Mouse (Mus musculus): ENCODE results near the gene Rhox2g. TPM values are rescaled to one million over a fixed set of nuclear protein-coding genes. Genes with fewer than 3 reads are reported as not detected.
"Not testable (repeated sequence)": the region's sequence is repeated elsewhere in the genome, so short reads cannot be mapped to it uniquely, and the experiment has no call there.

Gene Rhox2g
- not detected in 2 replicates for polyA plus RNA-seq (2012; rRNA removed)

DNA sequence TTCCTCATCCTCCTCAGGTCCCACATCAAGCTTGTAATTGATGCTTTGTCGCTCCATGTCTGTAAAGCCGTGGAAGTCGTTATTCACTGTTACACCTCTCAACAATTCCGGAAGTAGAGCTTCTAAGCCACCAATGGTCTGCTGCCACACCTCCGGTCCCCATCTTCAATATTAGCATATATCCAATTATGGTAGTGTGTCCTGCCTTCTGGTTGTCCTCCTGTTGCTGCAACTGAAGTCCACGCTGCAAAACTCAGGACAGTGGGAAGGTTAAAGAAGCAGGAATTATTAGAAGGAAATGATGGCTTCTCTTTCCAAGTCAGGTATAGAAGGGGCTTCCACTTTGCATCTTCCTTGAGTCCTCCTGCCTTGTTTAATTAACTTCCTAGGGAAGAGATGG, at the start of gene Rhox2g:
Rhox2g (minus strand) TSS at position 101 of the 400 bp plus-strand sequence.
- not testable (repeated sequence) for H3K4me1 ChIP-seq (ENCODE audit: control insufficient read depth, insufficient read depth, insufficient read length); H3K27me3 ChIP-seq (ENCODE audit: control insufficient read depth, insufficient read depth, low read length); H3K4me3 ChIP-seq (ENCODE audit: extremely low read depth, insufficient read depth, insufficient read length); H3K36me3 ChIP-seq (ENCODE audit: control insufficient read depth, insufficient read depth, low read length); H3K27ac ChIP-seq (ENCODE audit: insufficient read depth, low read length); DNase-seq (ENCODE audit: low read depth in 1 of 2, low spot score in 2 of 2)
- 86% methylated on average over 6 of the region's 6 CpGs for WGBS

GRCm38 (mm10) chrX:37692261-37692660, 49.0 kb upstream of the Rhox2g start:
- H3K27me3 ChIP-seq (ENCODE audit: control insufficient read depth, insufficient read depth, low read length) = no peaks in the 10 kb centered on the region
- H3K4me1 ChIP-seq (ENCODE audit: control insufficient read depth, insufficient read depth, insufficient read length) = no peaks in the 10 kb centered on the region
- TF ChIP-seq POLR2A (IDR thresholded peaks at IDR 0.05; ENCODE audit: low read depth, low read length) = no peak
- TF ChIP-seq CTCF (IDR thresholded peaks at IDR 0.05; ENCODE audit: extremely low read depth, insufficient read depth, insufficient read length, insufficient replicate concordance) = no peak
- H3K27ac ChIP-seq (ENCODE audit: insufficient read depth, low read length) = no peak overlapping the region
- H3K36me3 ChIP-seq (ENCODE audit: control insufficient read depth, insufficient read depth, low read length) = no peaks in the 10 kb centered on the region
- no peak for DNase-seq (ENCODE audit: low read depth in 1 of 2, low spot score in 2 of 2)
- WGBS = 71% methylated on average over 2 of the region's 2 CpGs
- no peak overlapping the region for H3K4me3 ChIP-seq (ENCODE audit: extremely low read depth, insufficient read depth, insufficient read length)

DNA sequence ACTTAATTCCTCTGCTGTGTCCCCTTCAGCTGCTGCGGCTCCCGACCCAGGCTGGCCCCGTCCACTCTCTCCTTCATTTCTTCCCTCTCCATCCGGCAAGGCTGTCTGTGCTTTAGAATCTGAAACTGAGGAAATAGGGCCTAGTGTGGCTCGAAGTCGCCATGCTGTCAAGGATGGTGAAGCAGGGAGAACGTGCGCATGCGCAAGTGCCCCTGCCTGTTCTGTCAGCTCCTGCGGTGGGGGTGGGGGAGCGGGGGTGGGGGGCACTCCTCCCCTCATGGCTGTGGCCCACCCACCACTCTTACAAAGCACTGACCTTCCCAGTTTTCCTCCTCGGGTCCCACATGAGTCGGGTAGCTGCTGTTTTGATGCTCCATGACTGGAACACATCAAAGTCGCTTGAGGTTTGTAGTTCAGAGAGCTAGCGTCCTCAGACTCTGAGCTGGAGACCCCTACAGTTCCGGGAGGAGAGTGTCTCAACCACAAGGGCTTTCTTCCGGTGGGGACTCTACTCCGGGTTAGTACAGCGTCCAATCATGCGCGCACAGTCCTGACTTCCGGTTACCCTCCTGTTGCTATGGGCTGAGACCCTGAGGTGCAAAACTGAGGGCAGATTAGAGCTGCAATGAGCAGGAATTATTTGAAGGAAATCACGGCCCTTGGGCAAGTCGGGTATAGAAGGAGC, 39.9 kb upstream of the Rhox2g start:
- TF ChIP-seq POLR2A (IDR thresholded peaks at IDR 0.05; ENCODE audit: low read depth, low read length) (no peak), CTCF (IDR thresholded peaks at IDR 0.05; ENCODE audit: extremely low read depth, insufficient read depth, insufficient read length, insufficient replicate concordance) (no peak)
- no peaks in the 10 kb centered on the region for H3K27me3 ChIP-seq (ENCODE audit: control insufficient read depth, insufficient read depth, low read length)
- WGBS = 85% methylated on average over 24 of the region's 24 CpGs
- DNase-seq (ENCODE audit: low read depth in 1 of 2, low spot score in 2 of 2) = no peak
- no peaks in the 10 kb centered on the region for H3K36me3 ChIP-seq (ENCODE audit: control insufficient read depth, insufficient read depth, low read length)
- no peaks in the 10 kb centered on the region for H3K4me1 ChIP-seq (ENCODE audit: control insufficient read depth, insufficient read depth, insufficient read length)
- no peak overlapping the region for H3K27ac ChIP-seq (ENCODE audit: insufficient read depth, low read length)
- H3K4me3 ChIP-seq (ENCODE audit: extremely low read depth, insufficient read depth, insufficient read length) = no peak overlapping the region

- not testable (repeated sequence) for H3K36me3 ChIP-seq (ENCODE audit: control insufficient read depth, insufficient read depth, low read length); H3K4me1 ChIP-seq (ENCODE audit: control insufficient read depth, insufficient read depth, insufficient read length); H3K4me3 ChIP-seq (ENCODE audit: extremely low read depth, insufficient read depth, insufficient read length); DNase-seq (ENCODE audit: low read depth in 1 of 2, low spot score in 2 of 2); H3K27me3 ChIP-seq (ENCODE audit: control insufficient read depth, insufficient read depth, low read length); H3K27ac ChIP-seq (ENCODE audit: insufficient read depth, low read length)
- 89% methylated on average over 8 of the region's 8 CpGs for WGBS
Observed at GRCm38 (mm10) chrX:37673177-37673576, 29.9 kb upstream of the Rhox2g start, which contains the start of gene Rhox2h. TSS of gene Rhox2h (minus strand) at chrX:37673277.

- H3K27ac ChIP-seq (ENCODE audit: insufficient read depth, low read length); DNase-seq (ENCODE audit: low read depth in 1 of 2, low spot score in 2 of 2); H3K27me3 ChIP-seq (ENCODE audit: control insufficient read depth, insufficient read depth, low read length); H3K36me3 ChIP-seq (ENCODE audit: control insufficient read depth, insufficient read depth, low read length); H3K4me1 ChIP-seq (ENCODE audit: control insufficient read depth, insufficient read depth, insufficient read length); H3K4me3 ChIP-seq (ENCODE audit: extremely low read depth, insufficient read depth, insufficient read length): not testable (repeated sequence)
- WGBS = 95% methylated on average over 1 of the region's 3 CpGs
Observed at GRCm38 (mm10) chrX:37668664-37669063, 25.4 kb upstream of the Rhox2g start, which contains the start of gene Rhox3h. TSS of gene Rhox3h (minus strand) at chrX:37668764.

GRCm38 (mm10) chrX:37651227-37651626, 8.0 kb upstream of the Rhox2g start, which contains the start of gene Rhox4g:
TSS of gene Rhox4g (minus strand) at chrX:37651327.
- WGBS = 93% methylated on average over 19 of the region's 20 CpGs
- not testable (repeated sequence) for H3K27me3 ChIP-seq (ENCODE audit: control insufficient read depth, insufficient read depth, low read length); H3K4me3 ChIP-seq (ENCODE audit: extremely low read depth, insufficient read depth, insufficient read length); H3K27ac ChIP-seq (ENCODE audit: insufficient read depth, low read length); H3K4me1 ChIP-seq (ENCODE audit: control insufficient read depth, insufficient read depth, insufficient read length); H3K36me3 ChIP-seq (ENCODE audit: control insufficient read depth, insufficient read depth, low read length); DNase-seq (ENCODE audit: low read depth in 1 of 2, low spot score in 2 of 2)

DNA sequence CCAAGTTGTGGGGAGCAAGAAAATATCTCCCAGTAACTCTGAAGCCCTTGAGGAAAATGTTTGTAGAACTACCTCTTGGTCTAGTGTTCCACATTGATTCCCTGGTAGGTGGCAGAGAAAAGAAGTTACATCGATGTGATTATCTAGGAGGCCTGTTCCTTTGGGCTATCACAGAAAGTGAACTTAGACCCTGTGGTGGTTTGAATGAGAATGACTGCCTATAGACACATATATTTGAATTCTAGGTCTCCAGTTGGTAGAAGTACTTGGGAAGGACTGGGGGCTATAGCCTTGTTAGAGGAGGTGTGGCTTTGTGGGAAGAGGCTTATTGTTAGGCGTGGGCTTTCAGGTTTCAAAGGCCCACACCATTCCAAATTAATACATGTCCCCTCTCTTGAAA, 14.8 kb downstream of the Rhox2g start, which contains the start of gene Rhox3g:
Rhox3g (minus strand) TSS at position 101 of the 400 bp plus-strand sequence.
- H3K4me3 ChIP-seq (ENCODE audit: extremely low read depth, insufficient read depth, insufficient read length); H3K27me3 ChIP-seq (ENCODE audit: control insufficient read depth, insufficient read depth, low read length); DNase-seq (ENCODE audit: low read depth in 1 of 2, low spot score in 2 of 2); H3K27ac ChIP-seq (ENCODE audit: insufficient read depth, low read length); H3K36me3 ChIP-seq (ENCODE audit: control insufficient read depth, insufficient read depth, low read length); H3K4me1 ChIP-seq (ENCODE audit: control insufficient read depth, insufficient read depth, insufficient read length): not testable (repeated sequence)
- 92% methylated on average over 2 of the region's 2 CpGs for WGBS

GRCm38 (mm10) chrX:37607604-37608003, 35.7 kb downstream of the Rhox2g start, which contains the start of gene Rhox4f:
TSS of gene Rhox4f (minus strand) at chrX:37607704.
- H3K36me3 ChIP-seq (ENCODE audit: control insufficient read depth, insufficient read depth, low read length); H3K4me3 ChIP-seq (ENCODE audit: extremely low read depth, insufficient read depth, insufficient read length); DNase-seq (ENCODE audit: low read depth in 1 of 2, low spot score in 2 of 2); H3K27ac ChIP-seq (ENCODE audit: insufficient read depth, low read length); H3K4me1 ChIP-seq (ENCODE audit: control insufficient read depth, insufficient read depth, insufficient read length); H3K27me3 ChIP-seq (ENCODE audit: control insufficient read depth, insufficient read depth, low read length): not testable (repeated sequence)
- WGBS = 94% methylated on average over 18 of the region's 19 CpGs

Other genes with a start within 250 kb of the Rhox2g start
- gene Rhox2b, start 231.4 kb downstream of the Rhox2g start, polyA plus RNA-seq (2012; rRNA removed) = not detected in 2 replicates
- gene Rhox4b, start 211.0 kb downstream of the Rhox2g start, polyA plus RNA-seq (2012; rRNA removed) = not detected in 2 replicates
- not detected in 2 replicates for gene Rhox2c, start 189.8 kb downstream of the Rhox2g start, polyA plus RNA-seq (2012; rRNA removed)
- gene Rhox3c, start 184.9 kb downstream of the Rhox2g start, polyA plus RNA-seq (2012; rRNA removed) = not detected in 2 replicates
- gene Rhox4c, start 163.1 kb downstream of the Rhox2g start, polyA plus RNA-seq (2012; rRNA removed) = not detected in 2 replicates
- gene Rhox2d, start 150.0 kb downstream of the Rhox2g start, polyA plus RNA-seq (2012; rRNA removed) = not detected in 2 replicates
- gene Rhox4d, start 129.1 kb downstream of the Rhox2g start, polyA plus RNA-seq (2012; rRNA removed) = not detected in 2 replicates
- gene Rhox2e, start 113.0 kb downstream of the Rhox2g start, polyA plus RNA-seq (2012; rRNA removed) = not detected in 2 replicates
- gene Rhox3e, start 101.5 kb downstream of the Rhox2g start, polyA plus RNA-seq (2012; rRNA removed) = not detected in 2 replicates
- gene Rhox4e, start 86.1 kb downstream of the Rhox2g start, polyA plus RNA-seq (2012; rRNA removed) = not detected in 2 replicates
- gene Rhox2f, start 72.1 kb downstream of the Rhox2g start, polyA plus RNA-seq (2012; rRNA removed) = not detected in 2 replicates
- not detected in 2 replicates for gene Rhox3f, start 62.5 kb downstream of the Rhox2g start, polyA plus RNA-seq (2012; rRNA removed)
- gene Rhox4f, start 35.8 kb downstream of the Rhox2g start, polyA plus RNA-seq (2012; rRNA removed) = not detected in 2 replicates
- gene Rhox3g, start 14.9 kb downstream of the Rhox2g start, polyA plus RNA-seq (2012; rRNA removed) = not detected in 2 replicates
- not detected in 2 replicates for gene Rhox4g, start 7.9 kb upstream of the Rhox2g start, polyA plus RNA-seq (2012; rRNA removed)
- gene Rhox3h, start 25.3 kb upstream of the Rhox2g start, polyA plus RNA-seq (2012; rRNA removed) = not detected in 2 replicates
- gene Rhox2h, start 29.8 kb upstream of the Rhox2g start, polyA plus RNA-seq (2012; rRNA removed) = not detected in 2 replicates
- gene Rhox5, start 161.4 kb upstream of the Rhox2g start, polyA plus RNA-seq (2012; rRNA removed) = not detected in 2 replicates
- gene Rhox6, start 183.4 kb upstream of the Rhox2g start, polyA plus RNA-seq (2012; rRNA removed) = not detected in 2 replicates
- gene Rhox7a, start 188.2 kb upstream of the Rhox2g start, polyA plus RNA-seq (2012; rRNA removed) = not detected in 2 replicates
- not detected in 2 replicates for gene Rhox8, start 235.5 kb upstream of the Rhox2g start, polyA plus RNA-seq (2012; rRNA removed)

All from spleen, adult 2 months (tissue).